Mouse (Mus musculus) embryonic facial prominence, embryonic 13.5 days (tissue): ENCODE results near the gene Pxmp4. TPM values are rescaled to one million over a fixed set of nuclear protein-coding genes. Genes with fewer than 3 reads are reported as not detected.
A peak's percentile ranks its signal among the peaks of the same experiment; 100 is the strongest.

Experiments used
- ATAC-seq: fragments of 200-750 bp; cut with Nextera tagmentation; 2 replicates; pipeline ENCODE4 v1.8.0; 2017; ENCODE audit warnings: low read depth; ENCODE audit not compliant: insufficient number of reproducible peaks, insufficient read depth, low FRiP score, low TSS enrichment
- H3K27ac ChIP-seq: fragments of 300-500 bp; sonication (generic); 2 replicates; pipeline ENCODE4 v1.5.1; 2015; ENCODE audit warnings: moderate library complexity, mild to moderate bottlenecking, inconsistent platforms
- H3K27me3 ChIP-seq: fragments of 300-500 bp; sonication (generic); 2 replicates; pipeline ENCODE4 v1.6.1; 2015; ENCODE audit warnings: mild to moderate bottlenecking, inconsistent platforms
- H3K36me3 ChIP-seq: fragments of 300-500 bp; sonication (generic); 2 replicates; pipeline ENCODE4 v1.6.1; 2015; ENCODE audit warnings: mild to moderate bottlenecking, inconsistent platforms
- H3K4me1 ChIP-seq: fragments of 300-500 bp; sonication (generic); 2 replicates; pipeline ENCODE4 v1.6.1; 2015; ENCODE audit warnings: inconsistent platforms
- H3K4me2 ChIP-seq: fragments of 300-500 bp; sonication (generic); 2 replicates; pipeline ENCODE4 v1.6.1; 2015; ENCODE audit warnings: moderate library complexity, mild to moderate bottlenecking, inconsistent platforms
- H3K4me3 ChIP-seq: fragments of 300-500 bp; sonication (generic); 2 replicates; pipeline ENCODE4 v1.5.1; 2015; ENCODE audit warnings: mild to moderate bottlenecking, inconsistent platforms
- H3K9ac ChIP-seq: fragments of 300-500 bp; sonication (generic); 2 replicates; pipeline ENCODE4 v1.6.1; 2015; ENCODE audit warnings: mild to moderate bottlenecking, inconsistent platforms
- H3K9me3 ChIP-seq: fragments of 300-500 bp; sonication (generic); 2 replicates; pipeline ENCODE4 v1.6.1; 2016; ENCODE audit warnings: inconsistent platforms
- WGBS: fragments of 180-500 bp; shearing (Covaris S2); methylation state at CpG from one replicate; pipeline ENCODE4 v1.1.7; 2015; ENCODE audit warnings: mixed read lengths; 5-methylcytosine and 5-hydroxymethylcytosine counted together
- polyA plus RNA-seq: library from polyadenylated mRNA; unstranded; fragments of >200 nt; fragmentation: Nextera tagmentation; extraction: Ambion mirVana; gene quantifications from 2 replicates; pipeline ENCODE4 v1.2.1, GENCODE M21; 2015

Gene Pxmp4
- polyA plus RNA-seq, result 24.0 and 24.7 TPM in 2 replicates

DNA sequence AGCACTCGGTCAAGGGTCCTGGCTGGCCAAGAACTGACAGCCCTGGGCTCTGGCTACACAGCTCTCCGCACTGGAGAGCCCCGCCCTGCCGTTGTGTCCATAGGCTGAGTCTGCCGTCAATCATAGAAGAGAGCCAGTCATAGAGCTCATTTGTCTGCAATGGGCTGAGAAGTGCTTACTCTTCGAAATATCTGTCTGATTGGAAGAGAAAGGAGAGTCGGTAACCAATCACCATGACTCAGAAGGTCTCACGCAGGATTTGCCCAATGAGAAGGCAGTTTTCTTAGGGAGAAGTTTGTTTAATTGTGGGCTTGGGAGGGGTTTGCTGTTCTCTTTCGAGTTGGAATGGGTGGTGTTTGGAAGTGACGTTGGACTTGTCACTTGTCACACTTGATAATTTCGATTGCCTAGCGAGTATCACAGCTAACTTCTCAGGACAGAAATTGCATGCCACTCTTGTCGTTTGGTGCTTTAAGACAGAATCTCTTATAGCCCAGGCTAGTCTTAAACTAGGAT is at the start of gene Pxmp4:
TSS of gene Pxmp4 (minus strand) at position 71 of the 516 bp plus-strand sequence.
- peaks cover 14% of the 10 kb centered on the region for H3K4me1 ChIP-seq
- peak within 1 kb of the TSS; percentile 77 for H3K4me3 ChIP-seq
- 0 out of 2 replicates have a peak within 1 kb of the TSS, but pooled peaks have one; percentile 55 for H3K27ac ChIP-seq
- H3K9ac ChIP-seq, result peak within 1 kb of the TSS; percentile 88
- no peaks in the 10 kb centered on the region for H3K36me3 ChIP-seq
- H3K9me3 ChIP-seq, result no peaks in the 10 kb centered on the region
- peak within 1 kb of the TSS; percentile 80 for H3K4me2 ChIP-seq
- no peaks in the 10 kb centered on the region for H3K27me3 ChIP-seq
- ATAC-seq, result peak; percentile 100
- WGBS, result under 1% methylated on average over 13 of the region's 13 CpGs

DNA sequence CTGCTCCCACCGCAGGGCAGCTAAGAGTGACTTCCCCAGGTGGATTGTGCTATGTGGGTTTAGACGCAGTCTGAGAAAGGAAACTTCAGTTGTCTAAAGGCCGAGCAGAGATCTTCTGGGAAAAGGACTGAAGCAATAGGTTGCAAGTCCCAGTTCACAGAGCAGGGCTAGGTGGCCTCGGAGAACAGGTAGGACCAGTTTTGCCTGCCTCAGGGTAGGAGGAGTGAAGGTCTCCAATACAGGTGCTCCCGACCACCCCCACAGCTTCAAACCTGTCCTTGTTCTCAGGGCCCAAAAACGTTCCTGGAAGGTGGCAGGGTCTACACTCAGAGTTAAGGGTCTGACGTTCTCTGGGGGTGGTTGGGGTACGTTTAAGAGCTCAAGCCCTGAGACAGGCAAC is 47.9 kb upstream of the Pxmp4 start, which contains the start of gene Chmp4b:
TSS of gene Chmp4b (plus strand) at position 343 of the 400 bp plus-strand sequence.
- Histone ChIP-seq H3K27ac (peak within 1 kb of the TSS; percentile 63), H3K4me3 (no peak within 1 kb of the TSS), H3K9me3 (no peaks in the 10 kb centered on the region), H3K9ac (no peak within 1 kb of the TSS), H3K4me2 (no peak within 1 kb of the TSS), H3K36me3 (peaks cover 4% of the 10 kb centered on the region; the same call in 1 of the 2 replicates), H3K4me1 (no peaks in the 10 kb centered on the region), H3K27me3 (no peaks in the 10 kb centered on the region)
- 44% methylated on average over 8 of the region's 8 CpGs for WGBS
- no peak for ATAC-seq

GRCm38 (mm10) chr2:154650404-154650803 is 46.9 kb upstream of the Pxmp4 start:
- no peaks in the 10 kb centered on the region for H3K4me1 ChIP-seq
- no peak overlapping the region for H3K4me2 ChIP-seq
- H3K4me3 ChIP-seq, result no peak overlapping the region
- WGBS, result 75% methylated on average over 3 of the region's 3 CpGs
- H3K27ac ChIP-seq, result peak overlapping the region; percentile 63; the same call in 1 of the 2 replicates
- no peaks in the 10 kb centered on the region for H3K27me3 ChIP-seq
- no peak overlapping the region for H3K9ac ChIP-seq
- ATAC-seq, result no peak
- no peaks in the 10 kb centered on the region for H3K9me3 ChIP-seq
- peaks cover 13% of the 10 kb centered on the region for H3K36me3 ChIP-seq

DNA sequence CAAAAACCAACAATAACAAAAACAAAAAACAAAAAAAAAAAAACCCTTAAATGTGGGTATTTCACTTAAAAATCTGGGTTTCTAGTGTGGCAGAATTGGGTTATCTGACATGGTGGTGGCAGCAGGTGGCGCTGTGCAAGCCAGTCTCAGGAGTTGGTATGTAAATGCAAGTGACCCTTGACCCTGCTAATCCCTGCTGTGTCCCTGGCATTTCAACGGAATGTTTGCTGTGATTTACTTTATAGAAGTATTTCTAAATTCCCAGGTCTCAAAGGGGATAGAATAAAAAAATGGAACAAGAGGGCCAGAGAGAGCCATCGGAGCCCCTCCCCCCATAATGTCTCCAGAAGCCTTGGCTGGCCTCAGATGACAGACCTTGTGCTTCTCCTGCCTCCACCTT is 44.6 kb upstream of the Pxmp4 start:
- Histone ChIP-seq H3K36me3 (peaks cover 34% of the 10 kb centered on the region), H3K4me1 (no peaks in the 10 kb centered on the region), H3K4me2 (no peak overlapping the region), H3K27me3 (no peaks in the 10 kb centered on the region), H3K9ac (no peak overlapping the region), H3K27ac (no peak overlapping the region), H3K4me3 (no peak overlapping the region), H3K9me3 (no peaks in the 10 kb centered on the region)
- 17% methylated on average over 3 of the region's 3 CpGs for WGBS
- no peak for ATAC-seq

- Histone ChIP-seq H3K9me3 (no peaks in the 10 kb centered on the region), H3K9ac (no peak overlapping the region), H3K27me3 (no peaks in the 10 kb centered on the region), H3K4me3 (no peak overlapping the region), H3K36me3 (peaks cover 45% of the 10 kb centered on the region), H3K4me1 (no peaks in the 10 kb centered on the region), H3K27ac (no peak overlapping the region), H3K4me2 (no peak overlapping the region)
- ATAC-seq, result no peak
- 79% methylated on average over 5 of the region's 5 CpGs for WGBS
These were observed 43.1 kb upstream of the Pxmp4 start for GRCm38 (mm10) chr2:154646634-154647033.

GRCm38 (mm10) chr2:154642712-154643385 is 39.3 kb upstream of the Pxmp4 start:
- ATAC-seq, result no peak
- Histone ChIP-seq H3K27me3 (no peaks in the 10 kb centered on the region), H3K4me3 (no peak overlapping the region), H3K36me3 (peaks cover 69% of the 10 kb centered on the region), H3K9me3 (peaks cover 5% of the 10 kb centered on the region), H3K4me1 (no peaks in the 10 kb centered on the region), H3K9ac (no peak overlapping the region), H3K4me2 (no peak overlapping the region), H3K27ac (no peak overlapping the region)
- 83% methylated on average over 6 of the region's 6 CpGs for WGBS

- Histone ChIP-seq H3K9ac (no peak overlapping the region), H3K27me3 (no peaks in the 10 kb centered on the region), H3K27ac (no peak overlapping the region), H3K4me2 (no peak overlapping the region), H3K36me3 (peaks cover 72% of the 10 kb centered on the region), H3K4me3 (no peak overlapping the region), H3K4me1 (no peaks in the 10 kb centered on the region), H3K9me3 (peaks cover 5% of the 10 kb centered on the region)
- 93% methylated on average over 9 of the region's 9 CpGs for WGBS
- ATAC-seq, result peak; percentile 57; the same call in 1 of the 2 replicates
These were observed 38.5 kb upstream of the Pxmp4 start for GRCm38 (mm10) chr2:154642005-154642459.

DNA sequence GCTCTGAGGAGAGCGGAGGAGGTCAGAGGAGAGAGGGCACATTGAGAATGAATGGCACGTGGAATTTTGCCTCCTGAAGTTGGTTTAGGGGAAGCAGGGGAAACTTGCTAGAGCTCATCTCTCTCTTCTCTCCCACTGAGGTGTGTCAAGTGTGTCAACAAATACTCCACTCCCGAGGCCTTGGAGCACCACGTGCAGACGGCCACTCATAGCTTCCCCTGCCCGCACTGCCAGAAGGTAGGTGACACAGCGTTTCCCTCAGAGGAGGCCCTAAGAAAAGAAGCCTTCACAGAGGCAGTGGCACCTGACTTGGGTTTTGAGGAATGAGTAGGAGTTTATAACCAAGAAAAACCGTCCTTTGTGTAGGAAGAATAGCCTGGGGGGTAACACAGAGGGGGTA is 37.7 kb upstream of the Pxmp4 start:
- Histone ChIP-seq H3K27me3 (no peaks in the 10 kb centered on the region), H3K36me3 (peaks cover 66% of the 10 kb centered on the region), H3K9me3 (peaks cover 5% of the 10 kb centered on the region)

DNA sequence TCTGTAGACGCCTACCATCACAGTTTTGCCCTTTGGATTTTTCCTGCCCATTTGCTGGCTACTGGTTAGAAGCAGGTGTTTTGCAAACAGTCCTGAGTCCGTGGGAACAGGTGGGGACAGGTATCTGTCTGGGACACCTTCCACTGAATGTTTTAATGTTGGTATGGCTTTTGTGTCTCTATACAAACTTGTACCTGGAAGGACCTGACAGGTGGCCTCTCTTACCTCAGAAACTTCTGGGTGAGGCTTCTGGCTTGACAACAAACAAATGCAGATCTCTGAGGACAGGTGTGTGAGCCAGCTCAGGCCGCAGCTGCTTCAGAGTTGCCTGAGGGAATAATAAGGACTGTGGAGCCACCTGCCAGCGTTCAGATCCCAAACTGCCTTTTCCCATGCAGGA is 35.6 kb upstream of the Pxmp4 start:
- WGBS, result 76% methylated on average over 4 of the region's 4 CpGs
- peaks cover 5% of the 10 kb centered on the region for H3K9me3 ChIP-seq
- H3K27me3 ChIP-seq, result no peaks in the 10 kb centered on the region
- H3K9ac ChIP-seq, result no peak overlapping the region
- H3K4me3 ChIP-seq, result no peak overlapping the region
- no peak overlapping the region for H3K4me2 ChIP-seq
- no peaks in the 10 kb centered on the region for H3K4me1 ChIP-seq
- no peak overlapping the region for H3K27ac ChIP-seq
- H3K36me3 ChIP-seq, result peaks cover 69% of the 10 kb centered on the region
- no peak for ATAC-seq

More for the DNA sequence above, 37.7 kb upstream of the Pxmp4 start:
- no peaks in the 10 kb centered on the region for H3K4me1 ChIP-seq
- H3K27ac ChIP-seq, result no peak overlapping the region
- no peak overlapping the region for H3K9ac ChIP-seq
- no peak for ATAC-seq
- no peak overlapping the region for H3K4me3 ChIP-seq
- no peak overlapping the region for H3K4me2 ChIP-seq
- 66% methylated on average over 8 of the region's 8 CpGs for WGBS

GRCm38 (mm10) chr2:154638521-154638920 is 35.0 kb upstream of the Pxmp4 start:
- peaks cover 65% of the 10 kb centered on the region for H3K36me3 ChIP-seq
- H3K27me3 ChIP-seq, result no peaks in the 10 kb centered on the region
- WGBS, result 95% methylated on average over 3 of the region's 3 CpGs
- no peak overlapping the region for H3K4me3 ChIP-seq
- H3K9me3 ChIP-seq, result peaks cover 5% of the 10 kb centered on the region
- H3K4me1 ChIP-seq, result no peaks in the 10 kb centered on the region
- no peak overlapping the region for H3K9ac ChIP-seq
- ATAC-seq, result no peak
- H3K4me2 ChIP-seq, result no peak overlapping the region
- H3K27ac ChIP-seq, result no peak overlapping the region

DNA sequence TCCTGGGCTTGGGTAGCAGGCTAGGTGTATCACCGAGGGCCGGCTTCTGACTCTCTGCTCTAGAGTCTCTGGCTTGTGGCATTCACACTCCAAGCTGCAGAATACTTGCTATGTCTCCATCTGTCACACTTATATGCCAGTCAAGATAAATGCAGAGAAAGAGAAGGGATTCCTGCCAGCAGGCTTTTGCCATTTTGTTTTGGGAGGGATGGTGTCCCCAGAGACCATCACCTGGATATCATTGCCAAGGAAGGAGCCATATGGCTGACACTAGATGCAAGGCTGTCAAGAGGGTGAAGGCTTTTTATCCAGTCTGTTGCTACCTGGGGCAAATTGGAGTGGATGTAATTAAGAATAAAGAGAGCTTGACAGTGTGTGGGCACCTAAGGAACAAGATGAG is 32.3 kb upstream of the Pxmp4 start:
- no peak overlapping the region for H3K4me2 ChIP-seq
- 92% methylated on average over 2 of the region's 2 CpGs for WGBS

More for the DNA sequence above, 32.3 kb upstream of the Pxmp4 start:
- no peaks in the 10 kb centered on the region for H3K27me3 ChIP-seq
- no peak overlapping the region for H3K4me3 ChIP-seq
- peaks cover 5% of the 10 kb centered on the region for H3K9me3 ChIP-seq
- peaks cover 58% of the 10 kb centered on the region for H3K36me3 ChIP-seq
- H3K27ac ChIP-seq, result no peak overlapping the region
- no peak for ATAC-seq
- no peaks in the 10 kb centered on the region for H3K4me1 ChIP-seq
- H3K9ac ChIP-seq, result no peak overlapping the region
